Mouse (Mus musculus): Measurements from ENCODE around the gene Nbea. TPM values are rescaled to one million over a fixed set of nuclear protein-coding genes. Genes with fewer than 3 reads are reported as not detected.
"Not testable (repeated sequence)": the region's sequence is repeated elsewhere in the genome, so short reads cannot be mapped to it uniquely, and the experiment has no call there.

Gene Nbea
- polyA plus RNA-seq, 1 experiment from 2014 or later, result 8.2 TPM

DNA sequence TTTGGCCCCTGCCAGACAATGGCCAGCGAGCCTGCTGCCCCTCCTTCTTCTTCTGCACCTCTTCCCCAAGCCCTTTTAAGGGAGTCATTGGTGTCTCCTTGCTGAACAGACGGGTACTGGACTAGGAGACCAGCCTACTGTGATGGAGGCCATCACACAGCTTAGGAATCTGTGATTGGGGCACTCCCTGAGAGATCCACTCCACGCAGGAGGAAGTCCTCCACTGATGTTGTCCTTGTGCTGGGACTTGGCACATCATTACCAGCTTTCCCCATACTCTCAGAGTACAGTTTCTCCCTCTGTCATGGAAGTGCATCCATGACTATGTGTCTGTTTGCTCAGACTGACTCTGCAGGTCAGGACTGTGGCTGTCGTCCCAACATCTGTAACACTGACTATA lies 531.6 kb downstream of the Nbea start:
- WGBS, result 83% methylated on average over 4 of the region's 4 CpGs
- Histone ChIP-seq H3K4me3 (no peak overlapping the region), H3K9me3 (no peaks in the 10 kb centered on the region), H3K4me1 (peaks cover 18% of the 10 kb centered on the region), H3K27me3 (ENCODE audit: poor library complexity, severe bottlenecking) (no peaks in the 10 kb centered on the region), H3K36me3 (replicated peaks) (no peaks in the 10 kb centered on the region), H3K27ac (no peak overlapping the region)
- DNase-seq (ENCODE audit: extremely low spot score, low spot score), result no peak

- Histone ChIP-seq H3K4me1 (peaks cover 19% of the 10 kb centered on the region), H3K27me3 (ENCODE audit: poor library complexity, severe bottlenecking) (no peaks in the 10 kb centered on the region), H3K4me3 (no peak overlapping the region), H3K27ac (no peak overlapping the region), H3K36me3 (replicated peaks) (peaks cover 6% of the 10 kb centered on the region; the same call in 1 of the 2 replicates), H3K9me3 (no peaks in the 10 kb centered on the region)
- 81% methylated on average over 5 of the region's 5 CpGs for WGBS
- DNase-seq (ENCODE audit: extremely low spot score, low spot score), result no peak
Observed at GRCm38 (mm10) chr3:55649541-55649940, 534.0 kb downstream of the Nbea start.

DNA sequence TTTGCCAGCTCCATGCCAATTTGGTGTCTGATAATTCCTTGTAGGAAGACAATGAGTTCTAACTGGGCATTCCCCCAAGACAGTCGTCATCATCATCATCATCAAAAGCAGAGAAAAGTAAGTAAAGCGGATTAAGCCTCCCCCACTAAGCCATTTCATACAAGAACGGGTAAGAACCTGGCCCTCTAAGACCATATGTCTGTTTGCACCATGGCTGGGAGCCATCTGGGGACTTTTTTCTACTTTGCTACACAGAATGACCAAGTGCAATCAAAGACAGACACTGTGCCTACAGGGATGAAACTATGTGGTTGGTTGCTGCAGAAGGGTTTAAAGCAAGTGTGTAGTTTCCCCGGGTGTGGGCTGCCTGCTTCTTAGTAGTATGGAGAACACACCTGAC lies 535.2 kb downstream of the Nbea start:
- no peak overlapping the region for H3K27ac ChIP-seq
- no peaks in the 10 kb centered on the region for H3K27me3 ChIP-seq (ENCODE audit: poor library complexity, severe bottlenecking)

DNA sequence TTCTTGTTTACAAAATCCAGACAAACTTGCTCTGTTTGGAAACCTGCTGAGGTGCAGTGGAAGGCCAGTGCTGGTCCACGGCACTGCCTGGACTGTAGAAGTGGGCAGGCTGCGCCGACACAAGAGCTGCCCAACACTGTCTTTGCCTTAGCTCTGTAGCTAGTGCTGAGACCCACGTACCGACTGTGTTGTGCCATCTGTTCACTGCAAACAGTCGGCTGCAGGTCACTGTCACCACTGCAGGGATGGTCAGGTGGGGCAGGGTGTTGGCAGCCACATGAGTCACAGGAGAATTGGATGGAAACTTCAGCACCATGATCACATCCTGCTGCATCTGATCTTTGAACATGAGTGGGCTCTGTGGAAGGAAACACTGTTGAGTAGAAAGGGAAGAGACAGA lies 536.3 kb downstream of the Nbea start:
- Histone ChIP-seq H3K36me3 (replicated peaks) (peaks cover 11% of the 10 kb centered on the region), H3K4me1 (peaks cover 24% of the 10 kb centered on the region), H3K27me3 (ENCODE audit: poor library complexity, severe bottlenecking) (no peaks in the 10 kb centered on the region), H3K4me3 (no peak overlapping the region), H3K27ac (0 out of 2 replicates have a peak overlapping the region, but pooled peaks have one; percentile 44), H3K9me3 (no peaks in the 10 kb centered on the region)
- WGBS, result 92% methylated on average over 6 of the region's 6 CpGs
- no peak for DNase-seq (ENCODE audit: extremely low spot score, low spot score)

More for the DNA sequence above, 535.2 kb downstream of the Nbea start:
- Histone ChIP-seq H3K4me1 (peaks cover 25% of the 10 kb centered on the region), H3K36me3 (replicated peaks) (peaks cover 7% of the 10 kb centered on the region), H3K9me3 (no peaks in the 10 kb centered on the region), H3K4me3 (no peak overlapping the region)
- no peak for DNase-seq (ENCODE audit: extremely low spot score, low spot score)
- 76% methylated on average over 4 of the region's 4 CpGs for WGBS

DNA sequence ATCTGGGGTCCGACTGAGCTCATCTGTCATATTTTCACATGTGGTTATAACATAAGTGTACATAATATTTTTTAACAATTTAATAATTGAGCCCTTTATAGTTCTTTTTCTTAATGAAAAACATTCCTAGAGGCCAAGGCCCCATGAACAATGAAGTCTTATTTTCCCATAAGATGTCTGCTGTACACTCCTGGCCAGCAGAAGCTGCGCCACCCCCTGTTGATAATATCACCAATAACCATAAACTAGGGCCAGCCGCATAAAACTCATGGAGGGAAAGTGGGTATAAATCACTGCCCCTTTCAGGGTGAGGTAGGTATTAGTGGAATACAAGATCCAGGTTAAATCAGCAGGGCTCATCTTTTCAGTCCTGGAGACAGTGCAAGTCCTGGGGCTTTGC lies 537.1 kb downstream of the Nbea start:
- DNase-seq (ENCODE audit: extremely low spot score, low spot score), result no peak
- Histone ChIP-seq H3K4me1 (peaks cover 23% of the 10 kb centered on the region), H3K4me3 (no peak overlapping the region), H3K36me3 (replicated peaks) (peaks cover 15% of the 10 kb centered on the region), H3K27ac (no peak overlapping the region), H3K27me3 (ENCODE audit: poor library complexity, severe bottlenecking) (no peaks in the 10 kb centered on the region), H3K9me3 (no peaks in the 10 kb centered on the region)
- 96% methylated on average over 3 of the region's 3 CpGs for WGBS

DNA sequence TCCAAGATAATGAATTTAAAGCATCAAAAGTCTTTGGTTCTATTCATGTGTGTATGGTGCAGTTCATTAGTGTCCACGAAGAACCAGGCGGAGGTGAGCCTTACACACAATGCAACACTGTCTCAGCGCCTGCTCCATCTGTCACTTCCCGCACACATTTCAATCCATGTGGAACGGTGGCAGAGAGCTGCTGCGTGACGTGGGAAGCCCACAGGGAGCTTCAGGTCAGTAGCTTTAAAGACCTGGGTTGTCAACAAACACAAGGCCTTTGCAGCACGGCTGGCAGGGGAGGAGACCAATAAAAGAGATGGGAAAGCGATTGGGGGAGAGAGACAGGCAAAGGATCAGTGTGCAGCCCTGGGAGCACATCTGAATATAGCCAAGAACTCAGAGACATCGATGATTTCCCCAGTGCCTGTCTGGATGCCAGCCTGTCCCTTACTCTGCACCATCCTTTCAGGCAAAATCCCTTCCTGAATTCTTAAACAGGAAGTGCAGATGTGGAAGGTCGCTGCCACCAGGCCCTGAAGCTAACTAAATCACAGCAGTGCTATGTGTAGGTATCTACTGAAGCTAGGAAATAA lies 539.4 kb downstream of the Nbea start:
- no peaks in the 10 kb centered on the region for H3K9me3 ChIP-seq
- no peak for DNase-seq (ENCODE audit: extremely low spot score, low spot score)
- H3K36me3 ChIP-seq (replicated peaks), result peaks cover 15% of the 10 kb centered on the region
- H3K27me3 ChIP-seq (ENCODE audit: poor library complexity, severe bottlenecking), result no peaks in the 10 kb centered on the region
- H3K4me1 ChIP-seq, result peaks cover 13% of the 10 kb centered on the region
- no peak overlapping the region for H3K4me3 ChIP-seq
- 0 out of 2 replicates have a peak overlapping the region, but pooled peaks have one; percentile 21 for H3K27ac ChIP-seq
- WGBS, result 81% methylated on average over 11 of the region's 11 CpGs

GRCm38 (mm10) chr3:55637660-55638059 lies 545.8 kb downstream of the Nbea start:
- Histone ChIP-seq H3K36me3 (replicated peaks) (peaks cover 4% of the 10 kb centered on the region; the same call in 1 of the 2 replicates), H3K9me3 (no peaks in the 10 kb centered on the region), H3K27me3 (ENCODE audit: poor library complexity, severe bottlenecking) (no peaks in the 10 kb centered on the region), H3K4me1 (no peaks in the 10 kb centered on the region), H3K27ac (no peak overlapping the region), H3K4me3 (no peak overlapping the region)
- WGBS, result 85% methylated on average over 7 of the region's 7 CpGs
- no peak for DNase-seq (ENCODE audit: extremely low spot score, low spot score)

DNA sequence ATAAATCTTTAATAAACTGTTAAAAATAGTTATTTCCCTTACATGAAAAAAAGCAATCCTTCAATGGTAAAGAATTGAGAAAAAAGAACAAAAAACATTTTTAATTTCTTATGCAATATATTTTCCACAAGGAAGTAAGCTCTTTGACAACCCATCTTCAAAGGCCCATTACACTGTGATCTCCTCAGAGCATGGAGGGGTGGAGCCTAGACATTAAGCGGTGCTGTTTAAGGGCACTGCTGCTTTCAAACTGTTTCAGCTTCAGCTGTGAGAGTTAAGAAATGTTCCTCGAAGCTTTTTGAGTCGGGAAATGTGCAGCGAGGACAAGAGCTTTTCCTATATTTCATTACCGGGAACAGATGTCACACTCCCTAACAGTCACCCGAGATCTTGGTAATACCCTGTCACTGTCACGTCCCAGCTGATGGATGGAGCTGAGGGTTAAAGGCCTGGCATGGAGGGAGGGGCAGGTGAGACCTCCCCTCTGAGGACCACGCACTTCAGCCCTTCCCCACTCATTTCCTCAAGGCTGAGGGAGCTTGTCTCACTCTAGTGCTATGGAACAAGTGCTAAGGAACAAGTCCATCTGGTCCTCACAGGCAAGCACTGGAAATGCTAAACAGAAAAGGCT lies 547.8 kb downstream of the Nbea start:
- Histone ChIP-seq H3K4me3 (no peak overlapping the region), H3K9me3 (no peaks in the 10 kb centered on the region), H3K27ac (no peak overlapping the region), H3K27me3 (ENCODE audit: poor library complexity, severe bottlenecking) (no peaks in the 10 kb centered on the region), H3K4me1 (no peaks in the 10 kb centered on the region), H3K36me3 (replicated peaks) (peaks cover under 1% of the 10 kb centered on the region; the same call in 1 of the 2 replicates)
- no peak for DNase-seq (ENCODE audit: extremely low spot score, low spot score)
- 83% methylated on average over 8 of the region's 8 CpGs for WGBS

GRCm38 (mm10) chr3:55627054-55627453 lies 556.4 kb downstream of the Nbea start:
- no peaks in the 10 kb centered on the region for H3K9me3 ChIP-seq
- H3K36me3 ChIP-seq (replicated peaks), result peaks cover 25% of the 10 kb centered on the region
- DNase-seq (ENCODE audit: extremely low spot score, low spot score), result no peak
- no peak overlapping the region for H3K4me3 ChIP-seq
- H3K4me1 ChIP-seq, result no peaks in the 10 kb centered on the region
- no peak overlapping the region for H3K27ac ChIP-seq
- no peaks in the 10 kb centered on the region for H3K27me3 ChIP-seq (ENCODE audit: poor library complexity, severe bottlenecking)
- 87% methylated on average over 4 of the region's 4 CpGs for WGBS

DNA sequence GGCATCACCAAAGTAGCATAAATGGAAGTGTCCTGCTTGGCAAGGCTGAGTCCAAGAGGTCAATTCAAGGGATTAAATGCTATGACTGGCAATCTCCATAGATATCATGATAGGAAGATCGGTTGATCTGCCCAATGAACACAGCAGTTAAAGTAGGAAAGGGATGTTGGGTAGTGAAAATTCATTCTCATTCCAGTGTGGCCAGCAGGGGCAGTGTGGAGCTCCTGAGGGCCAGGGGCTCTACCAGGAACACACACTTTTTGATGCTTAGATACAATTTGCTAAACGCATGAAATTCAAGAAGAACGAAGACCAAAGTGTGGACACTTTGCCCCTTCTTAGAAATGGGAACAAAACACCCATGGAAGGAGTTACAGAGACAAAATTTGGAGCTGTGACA lies 561.5 kb downstream of the Nbea start:
- DNase-seq (ENCODE audit: extremely low spot score, low spot score); H3K4me1 ChIP-seq; H3K9me3 ChIP-seq; H3K4me3 ChIP-seq; H3K27me3 ChIP-seq (ENCODE audit: poor library complexity, severe bottlenecking); H3K27ac ChIP-seq; H3K36me3 ChIP-seq (replicated peaks): not testable (repeated sequence)
- 96% methylated on average over 3 of the region's 3 CpGs for WGBS

DNA sequence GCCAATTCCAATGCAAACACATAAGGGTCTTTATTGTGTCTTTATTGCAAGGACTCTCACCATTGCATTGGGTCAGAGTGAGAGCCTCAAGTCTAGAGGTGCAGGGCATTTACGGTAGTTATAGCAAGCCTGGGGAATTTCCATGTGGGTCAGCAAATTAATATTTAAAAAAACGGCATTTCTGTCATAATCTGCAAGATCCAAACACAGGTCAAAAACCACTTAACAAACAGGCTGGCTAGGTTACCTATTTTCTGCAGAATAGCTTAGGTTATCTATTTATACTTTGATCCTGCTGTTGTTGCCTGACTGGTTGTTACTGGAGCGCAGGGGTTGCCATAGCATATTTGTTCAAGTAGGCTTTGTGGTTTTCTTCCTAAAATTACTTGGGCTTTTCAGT lies 565.1 kb downstream of the Nbea start:
- no peak overlapping the region for H3K27ac ChIP-seq
- whole genome bisulfite sequencing, result 95% methylated on average over 3 of the region's 3 CpGs

DNA sequence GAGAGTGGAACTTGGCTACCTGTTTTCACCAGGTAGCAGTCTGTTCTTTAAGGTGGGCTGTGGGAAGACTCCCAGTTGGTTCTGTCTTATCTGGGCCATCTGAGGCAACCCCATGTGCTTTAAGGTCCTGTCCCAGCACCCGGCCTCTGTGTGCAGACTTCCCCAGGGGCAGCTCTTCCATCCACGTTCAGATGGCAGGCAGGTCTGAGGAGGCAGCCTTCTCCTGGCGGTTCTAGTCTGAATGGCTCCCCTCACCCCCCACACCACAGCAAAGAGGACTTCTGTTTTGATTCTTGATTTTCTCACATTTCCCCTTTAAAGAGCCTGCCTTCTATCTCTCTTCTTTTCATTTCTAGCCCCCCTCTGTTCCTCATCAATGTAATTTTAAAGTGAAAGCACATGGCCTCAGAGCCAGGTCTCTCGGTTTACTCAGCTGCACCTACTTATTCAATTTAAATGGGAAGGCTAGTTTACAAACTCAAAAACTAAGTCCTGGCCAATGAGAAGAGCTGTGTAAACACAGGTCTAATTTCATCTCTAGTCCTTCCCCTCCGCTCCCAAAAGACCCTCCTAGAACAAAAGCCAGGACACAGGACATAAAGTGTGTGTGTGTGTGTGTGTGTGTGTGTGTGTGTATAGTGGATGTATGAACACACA lies 570.9 kb downstream of the Nbea start:
- peak overlapping the region; percentile 63; the same call in 1 of the 2 replicates for H3K27ac ChIP-seq
- WGBS, result 60% methylated on average over 5 of the region's 5 CpGs

More for the DNA sequence above, 565.1 kb downstream of the Nbea start:
- no peak overlapping the region for H3K4me3 ChIP-seq
- H3K27me3 ChIP-seq (ENCODE audit: poor library complexity, severe bottlenecking), result no peaks in the 10 kb centered on the region
- H3K4me1 ChIP-seq, result no peaks in the 10 kb centered on the region
- H3K9me3 ChIP-seq, result no peaks in the 10 kb centered on the region
- no peaks in the 10 kb centered on the region for H3K36me3 ChIP-seq (replicated peaks)
- no peak for DNase-seq (ENCODE audit: extremely low spot score, low spot score)

DNA sequence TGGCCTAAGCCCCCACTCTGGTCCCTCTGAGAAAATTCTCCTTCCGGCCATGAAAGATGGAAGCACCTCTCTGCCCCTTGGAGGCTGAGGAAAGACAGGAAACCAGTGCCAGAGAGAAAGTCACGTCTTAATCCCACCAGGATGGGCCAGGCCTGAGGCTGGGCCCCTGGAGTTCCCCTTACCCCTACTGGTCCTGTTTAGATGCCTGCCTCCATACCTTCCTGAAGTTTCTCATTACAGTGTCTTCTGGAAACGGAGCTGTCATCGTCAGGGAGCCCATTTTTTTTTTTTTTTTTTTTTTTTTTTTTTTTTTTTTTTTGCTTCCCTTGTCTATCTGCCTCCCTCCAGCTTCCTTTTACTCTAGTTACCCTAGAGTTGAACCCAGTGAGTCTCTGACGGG lies 571.5 kb downstream of the Nbea start:
- peaks cover 14% of the 10 kb centered on the region for H3K4me1 ChIP-seq
- H3K36me3 ChIP-seq (replicated peaks), result no peaks in the 10 kb centered on the region
- no peak for DNase-seq (ENCODE audit: extremely low spot score, low spot score)
- no peak overlapping the region for H3K4me3 ChIP-seq
- H3K27me3 ChIP-seq (ENCODE audit: poor library complexity, severe bottlenecking), result no peaks in the 10 kb centered on the region
- WGBS, result 62% methylated on average over 5 of the region's 5 CpGs
- H3K9me3 ChIP-seq, result no peaks in the 10 kb centered on the region
- peak overlapping the region; percentile 63; the same call in 1 of the 2 replicates for H3K27ac ChIP-seq

More for the DNA sequence above, 570.9 kb downstream of the Nbea start:
- Histone ChIP-seq H3K4me3 (no peak overlapping the region), H3K9me3 (no peaks in the 10 kb centered on the region), H3K36me3 (replicated peaks) (no peaks in the 10 kb centered on the region), H3K27me3 (ENCODE audit: poor library complexity, severe bottlenecking) (no peaks in the 10 kb centered on the region), H3K4me1 (peaks cover 14% of the 10 kb centered on the region)
- DNase-seq (ENCODE audit: extremely low spot score, low spot score), result no peak
